Mouse (Mus musculus): ENCODE measurements around the gene Rbpjl. TPM values are rescaled to one million over a fixed set of nuclear protein-coding genes. Genes with fewer than 3 reads are reported as not detected.

Rbpjl gene
- total RNA-seq, 2 experiments from 2014 or later: 0.38 to 0.42 TPM

Small RNA genes within 50 kb of the gene (microRNA-seq; reads per million reads assigned to microRNA genes)
- gene Mir7678: 0 reads per million in 2 experiments

Other genes with a start within 250 kb of the Rbpjl start
- 1 to 10 TPM; 5.1 TPM for gene Kcns1, start 232.0 kb upstream of the Rbpjl start, total RNA-seq (2021)
- not detected for gene Wfdc5, start 220.4 kb upstream of the Rbpjl start, total RNA-seq (2021)
- gene Wfdc12, start 212.5 kb upstream of the Rbpjl start, total RNA-seq (2021): not detected
- gene Wfdc15a, start 203.0 kb upstream of the Rbpjl start, total RNA-seq (2021): not detected
- not detected for gene Wfdc15b, start 181.5 kb upstream of the Rbpjl start, total RNA-seq (2021)
- gene Svs2, start 164.7 kb upstream of the Rbpjl start, total RNA-seq (2021): not detected
- not detected for gene Svs3b, start 146.5 kb upstream of the Rbpjl start, total RNA-seq (2021)
- gene Svs4, start 124.7 kb upstream of the Rbpjl start, total RNA-seq (2021): not detected
- gene Svs3a, start 113.9 kb upstream of the Rbpjl start, total RNA-seq (2021): not detected
- gene Svs6, start 86.4 kb upstream of the Rbpjl start, total RNA-seq (2021): not detected
- gene Svs5, start 70.4 kb upstream of the Rbpjl start, total RNA-seq (2021): not detected
- gene Slpi, start 14.0 kb upstream of the Rbpjl start, total RNA-seq (2021): under 1 TPM; 0.61 to 0.77 TPM
- gene Matn4, start 2.0 kb downstream of the Rbpjl start, total RNA-seq (2021): 10 to 100 TPM; 11.0 to 11.2 TPM
- gene Sdc4, start 40.7 kb downstream of the Rbpjl start, total RNA-seq (2021): 100 to 1,000 TPM; 122 to 140 TPM
- gene Sys1, start 53.8 kb downstream of the Rbpjl start, total RNA-seq (2021): 10 to 100 TPM; 37.9 to 39.9 TPM
- 1 to 10 TPM; 5.4 to 9.9 TPM for gene Gm20458, start 57.8 kb downstream of the Rbpjl start, total RNA-seq (2021)
- not detected for gene Trp53tg5, start 70.6 kb downstream of the Rbpjl start, total RNA-seq (2021)
- gene Dbndd2, start 83.0 kb downstream of the Rbpjl start, total RNA-seq (2021): 100 to 1,000 TPM; 118 to 138 TPM
- 10 to 100 TPM; 80.8 to 86.1 TPM for gene Pigt, start 94.4 kb downstream of the Rbpjl start, total RNA-seq (2021)
- under 1 TPM; 0.67 to 0.96 TPM for gene Wfdc2, start 159.3 kb downstream of the Rbpjl start, total RNA-seq (2021)
- not detected for gene Spint3, start 170.3 kb downstream of the Rbpjl start, total RNA-seq (2021)
- gene Wfdc6a, start 182.3 kb downstream of the Rbpjl start, total RNA-seq (2021): not detected
- gene Eppin, start 190.5 kb downstream of the Rbpjl start, total RNA-seq (2021): not detected
- not detected for gene Wfdc6b, start 210.4 kb downstream of the Rbpjl start, total RNA-seq (2021)
- not detected for gene Wfdc8, start 210.5 kb downstream of the Rbpjl start, total RNA-seq (2021)
- gene Wfdc16, start 235.7 kb downstream of the Rbpjl start, total RNA-seq (2021): not detected